Mouse (Mus musculus) right cerebral cortex, postnatal 10 days (tissue): Measurements from ENCODE around the gene C730034F03Rik.

ENCODE experiments used
- DNase-seq, 2 experiments: peaks; one replicate each; pipeline ENCODE4 v3.0.0; 2021; ENCODE audit warnings: low spot score in 2 of 2

Gene C730034F03Rik

DNA sequence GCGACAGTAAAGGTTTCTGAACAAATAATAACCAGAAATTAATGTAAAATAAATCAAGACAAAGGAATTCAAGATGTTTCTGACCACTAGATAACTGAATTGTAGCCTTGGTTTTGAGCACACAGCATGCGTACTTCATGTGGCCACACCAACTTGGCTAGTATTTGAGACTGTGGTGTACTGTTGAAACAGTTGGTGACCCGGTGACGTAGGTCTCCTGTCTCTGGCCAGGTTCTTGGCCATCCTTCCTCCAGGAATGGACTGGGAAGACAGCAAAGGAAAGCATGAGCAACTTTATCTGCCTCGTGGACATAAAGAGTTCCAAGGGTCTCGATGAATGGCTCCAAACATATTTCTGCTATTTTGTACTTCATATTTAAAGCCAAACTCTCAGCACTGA, 2.4 kb downstream of the C730034F03Rik start:
- no peak for DNase-seq

DNA sequence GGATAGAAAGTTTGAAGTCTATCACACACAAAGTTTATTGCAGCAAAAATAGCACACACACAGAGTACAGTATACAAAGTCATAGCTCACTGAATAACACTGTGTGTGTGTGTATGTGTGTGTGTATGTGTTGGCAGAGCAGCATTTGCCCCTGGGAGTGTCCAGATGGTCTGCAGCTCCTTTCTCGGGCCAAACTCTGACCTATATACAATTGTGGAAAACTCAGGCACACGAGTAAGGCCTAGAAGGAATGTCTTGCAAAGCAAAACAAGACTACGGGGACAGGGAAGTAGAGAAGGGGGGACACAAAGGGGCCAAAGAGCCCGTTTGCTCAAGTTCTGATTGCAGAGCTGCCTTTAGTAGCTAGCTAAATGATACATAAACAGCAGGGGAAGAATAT, 3.6 kb downstream of the C730034F03Rik start:
- no peak for DNase-seq

DNA sequence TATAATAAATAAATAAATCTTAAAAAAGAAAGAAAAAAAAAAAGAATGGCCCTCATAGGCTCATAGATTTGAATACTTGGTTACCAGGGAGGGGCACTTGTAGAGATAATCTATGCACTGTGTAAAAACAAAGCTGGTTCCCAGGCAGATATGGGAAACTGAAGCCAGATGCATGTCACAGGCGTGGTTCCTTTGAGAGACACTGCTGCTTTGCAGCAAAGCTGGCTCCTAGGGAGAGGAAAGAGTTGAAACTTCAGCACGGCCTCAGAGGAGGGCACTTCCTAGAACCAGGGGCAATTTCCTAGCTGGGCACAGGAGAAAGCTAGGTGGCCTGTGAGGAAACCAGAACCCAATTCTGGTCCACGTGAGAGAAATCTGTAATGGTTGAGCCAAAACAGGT, 4.7 kb downstream of the C730034F03Rik start:
- no peak for DNase-seq

DNA sequence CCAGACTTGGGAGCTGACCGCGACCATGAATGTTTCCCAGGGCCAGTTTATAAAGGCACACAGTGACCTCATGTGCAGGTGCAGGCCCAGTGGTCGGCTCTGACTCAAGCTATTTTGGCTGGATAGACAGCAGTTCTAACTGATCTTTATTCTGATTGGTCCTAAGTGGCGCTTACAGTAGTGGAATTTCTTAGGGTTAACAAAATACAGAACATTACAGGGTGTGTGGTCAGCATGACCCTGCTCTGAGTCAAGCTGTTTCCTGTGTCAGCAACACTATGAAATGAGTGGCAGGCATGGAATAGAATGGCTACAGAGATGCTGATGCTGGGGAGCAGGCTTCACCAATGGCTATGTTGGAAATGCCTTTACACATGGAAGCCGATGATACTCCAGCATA, 6.5 kb downstream of the C730034F03Rik start:
- DNase-seq = no peak

DNA sequence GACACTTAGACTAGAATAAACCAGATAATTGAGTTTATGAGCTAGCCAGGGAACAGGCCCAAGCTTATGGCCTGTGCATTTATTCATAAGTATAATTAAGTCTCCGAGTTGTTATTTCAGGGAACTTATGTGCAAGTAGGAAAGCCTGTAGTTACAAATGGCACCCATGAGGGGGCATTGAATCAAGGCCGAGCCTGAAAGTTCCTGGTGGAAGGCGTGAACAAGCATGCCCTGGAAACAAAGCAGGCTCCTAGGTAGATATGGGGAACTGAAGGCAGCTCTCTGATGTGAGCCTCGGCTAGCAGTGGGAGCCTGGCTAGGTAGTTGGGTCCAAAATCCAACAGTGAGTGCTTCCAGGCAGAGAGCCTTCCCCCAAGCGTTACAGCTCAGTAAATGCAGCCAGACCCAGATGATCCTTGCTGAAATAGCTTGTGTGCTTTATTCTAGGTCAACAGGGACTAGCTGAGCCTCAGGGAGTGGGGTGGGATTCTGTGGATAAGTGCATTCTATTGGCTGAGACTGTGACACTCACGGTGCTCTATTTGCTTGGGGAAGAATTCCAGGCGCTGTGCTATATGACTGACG, 13.2 kb downstream of the C730034F03Rik start:
- peak in 1 of 2 experiments; percentile 29 for DNase-seq

DNA sequence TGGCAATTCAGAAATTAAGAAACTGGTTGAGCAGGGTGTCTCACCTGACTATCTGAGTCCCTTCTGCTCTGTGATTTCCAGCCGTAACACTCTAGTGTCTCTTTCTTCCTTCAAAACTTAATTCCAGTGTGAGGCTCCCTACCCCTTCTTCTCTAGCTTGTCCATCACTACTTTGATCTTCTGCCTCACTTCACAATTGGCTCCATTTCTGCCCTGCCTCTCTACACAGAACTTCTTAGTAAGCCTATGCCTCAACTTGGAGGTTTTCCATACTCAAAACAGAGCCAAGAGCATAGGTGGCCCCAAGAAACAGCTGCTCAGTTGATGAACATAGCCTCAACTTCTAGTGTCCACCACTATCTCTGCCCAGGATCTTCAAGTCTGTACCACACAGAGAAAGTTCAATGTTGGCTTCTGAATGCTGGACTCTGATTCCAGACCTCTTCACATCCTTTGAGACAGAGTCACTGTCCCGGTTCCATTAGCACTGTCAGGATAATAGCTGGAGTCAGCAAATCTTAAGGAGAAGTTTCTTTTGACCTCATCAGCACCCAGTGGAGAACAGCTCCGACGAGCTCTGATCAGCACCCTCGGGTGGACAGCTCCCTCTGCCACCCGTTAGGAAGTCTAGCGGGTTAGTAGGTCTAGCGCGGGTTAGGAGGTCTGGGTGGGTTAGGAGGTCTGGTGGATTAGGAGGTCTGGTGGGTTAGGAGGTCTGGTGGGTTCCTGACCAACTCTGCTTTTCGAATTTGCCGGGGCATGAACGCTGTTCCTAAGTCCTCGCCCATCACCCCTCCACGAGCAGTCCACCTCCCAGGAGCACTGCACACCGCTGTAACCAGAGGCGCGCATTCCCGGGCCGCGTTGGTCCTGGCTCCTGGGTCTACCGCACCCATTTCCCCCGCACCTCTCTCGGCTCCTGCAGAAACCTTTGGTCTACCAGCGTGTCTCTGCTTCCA, 23.8 kb downstream of the C730034F03Rik start:
- DNase-seq = peak in 1 of 2 experiments; percentile 12

DNA sequence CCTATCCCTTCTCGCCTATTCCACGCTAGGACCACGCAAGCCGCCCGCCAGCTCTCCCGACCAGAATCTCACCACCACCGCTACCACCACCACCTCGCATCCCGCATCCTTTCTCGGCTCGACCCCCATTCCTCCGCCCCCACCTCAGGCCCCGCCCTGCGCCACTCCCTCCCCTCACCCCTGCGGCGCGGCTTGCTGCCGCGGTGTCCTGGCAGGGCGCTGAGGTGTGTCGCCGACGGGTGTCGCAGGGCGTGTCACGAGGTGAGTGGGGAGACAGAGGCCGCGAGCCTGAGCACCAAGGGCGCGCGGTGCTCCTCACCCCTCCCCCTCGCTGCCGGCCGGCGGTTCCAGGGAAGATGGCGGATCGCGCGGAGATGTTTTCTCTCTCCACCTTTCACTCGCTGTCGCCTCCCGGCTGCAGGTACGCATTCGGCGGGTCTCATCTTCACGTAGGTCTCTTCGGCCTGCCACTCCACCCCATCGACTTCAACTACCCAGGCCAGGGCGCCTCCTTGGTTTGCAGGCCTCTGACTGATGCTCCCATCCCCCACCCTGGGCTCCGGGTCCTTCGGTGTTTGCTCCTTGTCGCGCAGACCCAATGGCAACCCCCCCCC, 24.6 kb downstream of the C730034F03Rik start, which contains the start of gene Mapk8ip2:
Gene Mapk8ip2 (plus strand): TSS at position 49 of the 614 bp plus-strand sequence.
- DNase-seq = peak; percentile 77 to 79

DNA sequence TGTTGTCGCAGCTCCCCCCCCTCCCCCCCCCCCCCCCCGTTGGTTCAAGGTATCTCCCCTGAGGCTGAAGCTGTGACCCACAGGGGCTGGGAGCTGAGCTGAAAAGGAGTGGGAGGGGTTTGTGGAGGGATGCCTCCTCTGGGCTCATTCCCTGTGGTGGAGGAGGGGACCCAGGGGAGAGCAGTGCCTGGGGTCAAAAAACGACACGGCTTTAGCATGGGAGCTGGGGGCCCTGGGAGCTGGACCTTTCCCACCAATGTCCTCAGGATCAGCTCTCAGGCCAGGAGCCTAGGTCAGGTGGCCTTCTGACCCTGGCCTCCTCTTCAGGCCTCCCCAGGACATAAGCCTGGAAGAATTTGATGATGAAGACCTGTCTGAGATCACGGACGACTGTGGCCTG, 25.5 kb downstream of the C730034F03Rik start:
- peak in 1 of 2 experiments; percentile 39 for DNase-seq

DNA sequence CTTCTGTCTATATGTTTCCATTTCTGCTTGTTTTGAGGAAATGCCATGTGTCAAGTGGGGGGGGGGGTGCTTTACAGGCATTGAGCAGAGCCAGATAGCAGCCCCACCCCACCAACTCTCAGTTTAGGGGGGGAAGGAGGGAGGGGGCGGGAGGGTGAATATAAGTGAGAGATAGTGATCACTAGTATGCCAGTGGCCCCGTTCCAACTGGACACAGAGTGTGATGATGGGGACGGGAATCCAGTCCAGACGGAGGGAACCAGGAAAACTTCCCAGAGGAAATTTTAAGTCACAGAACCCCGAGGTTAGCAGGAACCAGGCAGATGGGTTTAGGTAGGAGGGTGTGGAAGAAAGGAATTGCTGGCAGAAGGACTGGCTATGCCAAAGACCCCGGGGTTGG, 26.3 kb downstream of the C730034F03Rik start:
- peak in 1 of 2 experiments; percentile 24 for DNase-seq

DNA sequence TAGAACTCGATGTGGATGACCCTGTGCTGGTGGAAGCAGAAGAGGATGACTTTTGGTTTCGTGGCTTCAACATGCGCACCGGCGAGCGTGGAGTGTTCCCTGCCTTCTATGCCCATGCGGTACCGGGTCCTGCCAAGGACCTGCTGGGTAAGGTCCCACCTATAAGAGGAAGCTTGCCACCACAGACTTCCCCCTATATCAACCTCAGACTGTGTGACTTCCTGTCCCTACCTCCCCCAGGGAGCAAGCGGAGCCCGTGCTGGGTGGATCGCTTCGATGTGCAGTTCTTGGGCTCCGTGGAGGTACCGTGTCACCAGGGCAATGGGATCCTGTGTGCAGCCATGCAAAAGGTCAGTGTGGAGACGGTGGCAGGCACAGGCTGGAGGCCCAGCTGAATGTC, 29.6 kb downstream of the C730034F03Rik start:
- DNase-seq = no peak

DNA sequence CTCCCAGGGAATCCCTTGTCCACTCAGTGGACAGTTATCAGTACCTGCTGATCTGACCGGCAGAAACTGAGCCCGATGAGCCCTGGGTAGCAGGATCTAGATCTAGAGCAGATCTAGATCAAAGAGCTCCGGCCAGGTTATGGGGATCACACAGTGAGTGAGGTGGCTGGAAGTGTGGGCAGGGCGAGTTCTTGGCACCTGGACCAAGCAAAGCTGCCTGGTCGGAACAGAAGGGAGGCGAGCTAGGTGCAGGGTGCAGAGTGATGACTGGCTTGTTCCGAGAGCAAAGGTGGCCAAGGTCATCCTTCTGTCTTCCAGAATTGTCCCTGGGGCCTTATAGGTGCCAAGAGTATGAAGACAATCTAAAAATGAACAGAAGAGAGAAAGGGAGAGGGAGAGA, 30.4 kb downstream of the C730034F03Rik start:
- DNase-seq = peak in 1 of 2 experiments; percentile 27

DNA sequence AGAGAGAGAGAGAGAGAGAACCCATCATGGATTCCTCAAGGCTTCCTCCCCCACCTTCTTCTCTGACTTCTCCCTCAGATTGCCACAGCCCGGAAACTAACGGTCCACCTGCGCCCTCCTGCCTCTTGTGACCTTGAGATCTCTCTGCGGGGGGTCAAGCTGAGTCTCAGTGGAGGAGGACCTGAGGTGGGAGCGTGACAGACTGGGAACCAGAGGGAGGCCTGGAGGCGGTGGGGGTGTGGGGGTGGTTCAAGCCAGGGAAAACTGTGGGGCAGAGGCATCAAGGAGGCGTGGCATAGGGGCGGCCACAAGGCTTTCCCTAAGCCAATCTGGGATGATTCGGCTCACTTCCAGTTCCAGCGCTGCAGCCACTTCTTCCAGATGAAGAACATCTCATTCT, 30.9 kb downstream of the C730034F03Rik start:
- peak in 1 of 2 experiments; percentile 25 for DNase-seq

DNA sequence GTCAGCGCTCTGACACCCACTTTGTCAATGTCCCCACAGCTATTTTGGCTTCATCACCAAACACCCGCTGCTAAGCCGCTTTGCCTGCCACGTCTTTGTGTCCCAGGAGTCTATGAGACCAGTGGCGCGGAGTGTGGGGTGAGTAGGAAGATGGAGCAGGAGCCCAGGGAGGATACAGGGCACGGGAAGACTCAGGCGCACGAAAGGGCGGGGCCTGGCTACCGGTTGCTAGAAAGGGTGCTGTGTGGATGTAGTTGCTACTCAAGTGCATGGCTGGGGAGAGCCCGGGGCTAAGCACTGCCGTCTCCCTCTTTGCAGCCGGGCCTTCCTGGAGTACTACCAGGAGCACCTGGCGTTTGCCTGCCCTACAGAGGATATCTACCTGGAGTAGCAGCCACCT, 31.9 kb downstream of the C730034F03Rik start:
- no peak for DNase-seq

DNA sequence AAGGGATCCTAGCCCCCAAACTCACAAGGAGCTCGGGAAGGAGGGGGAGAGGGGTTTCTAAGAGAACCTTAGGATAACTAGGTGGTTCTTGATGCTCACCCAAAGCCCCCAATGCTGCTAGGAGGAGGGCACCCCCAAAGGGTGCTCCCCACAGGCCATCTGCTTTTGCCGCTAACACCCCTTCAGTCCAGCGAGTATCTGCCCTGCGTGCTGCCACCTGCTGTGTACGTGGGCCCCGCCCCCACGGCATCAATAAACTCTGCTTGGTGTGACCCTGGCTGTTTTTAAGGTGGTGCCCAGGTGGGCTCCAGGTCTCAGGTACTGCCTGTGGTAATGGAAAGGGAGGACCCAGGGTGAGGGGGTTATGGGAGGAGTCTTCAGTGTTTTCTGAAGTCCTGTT, 32.8 kb downstream of the C730034F03Rik start:
- DNase-seq = peak in 1 of 2 experiments; percentile 27

DNA sequence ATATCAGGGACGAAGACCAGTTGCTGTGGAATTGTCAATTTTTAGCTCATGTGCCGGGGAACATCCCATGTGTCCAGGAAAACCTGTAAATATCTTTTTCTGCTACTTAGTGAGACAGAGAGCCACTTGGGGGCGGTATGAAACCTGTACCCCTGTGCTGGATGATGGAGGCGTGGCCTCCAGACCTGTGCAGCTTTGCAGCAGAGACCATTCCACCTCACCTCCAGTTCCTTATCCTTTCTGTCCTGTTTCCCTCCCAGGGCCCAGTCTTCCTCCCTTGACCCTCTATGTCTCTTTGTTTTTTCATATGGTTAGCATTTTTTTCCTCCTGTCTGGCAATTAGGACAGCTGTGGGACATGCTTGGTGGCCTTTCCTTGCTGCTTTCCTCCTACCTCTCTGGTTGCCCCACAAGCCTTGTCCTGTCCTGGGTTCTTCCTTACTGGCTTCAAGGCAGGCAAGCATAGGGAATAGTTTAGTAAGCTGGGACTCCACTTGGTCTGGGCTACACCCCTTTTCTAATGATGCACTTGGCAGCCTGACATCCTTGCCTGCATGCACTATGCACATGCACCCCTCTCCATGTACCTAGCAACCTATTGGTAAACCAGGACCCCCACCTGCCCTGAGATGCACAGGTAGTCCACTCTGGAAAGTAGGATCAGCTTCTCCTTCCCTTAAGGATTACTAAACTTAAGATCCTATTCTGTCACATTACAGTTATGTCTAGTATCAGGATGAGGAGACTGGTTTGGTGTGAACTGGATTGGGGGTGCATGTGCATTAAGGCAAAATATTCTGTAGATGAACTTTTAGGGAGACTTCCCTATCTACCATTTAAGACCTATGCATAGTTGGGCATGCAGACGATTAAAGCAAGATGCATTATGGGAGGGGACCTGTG, 34.2 kb downstream of the C730034F03Rik start:
- peak in 1 of 2 experiments; percentile 25 for DNase-seq

DNA sequence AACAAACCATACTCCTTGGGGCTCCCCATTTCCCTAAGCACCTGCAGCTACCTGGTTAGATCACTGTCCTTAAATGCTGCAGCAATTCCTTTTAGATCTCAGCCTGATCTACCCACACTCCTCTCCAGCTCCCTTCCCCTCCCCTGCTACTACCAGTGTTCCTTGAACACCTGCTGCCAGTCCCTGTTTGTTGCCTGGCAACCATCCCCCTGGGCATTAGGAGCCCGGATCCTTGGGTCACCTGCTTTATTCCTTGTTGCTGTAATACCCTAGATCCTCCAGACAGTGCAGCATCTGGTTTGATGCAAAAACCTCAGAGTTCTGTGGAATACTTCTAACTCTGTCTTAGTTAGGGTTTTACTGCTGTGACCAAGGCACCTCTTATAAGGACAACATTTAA, 35.7 kb downstream of the C730034F03Rik start:
- peak; percentile 39 to 60 for DNase-seq

DNA sequence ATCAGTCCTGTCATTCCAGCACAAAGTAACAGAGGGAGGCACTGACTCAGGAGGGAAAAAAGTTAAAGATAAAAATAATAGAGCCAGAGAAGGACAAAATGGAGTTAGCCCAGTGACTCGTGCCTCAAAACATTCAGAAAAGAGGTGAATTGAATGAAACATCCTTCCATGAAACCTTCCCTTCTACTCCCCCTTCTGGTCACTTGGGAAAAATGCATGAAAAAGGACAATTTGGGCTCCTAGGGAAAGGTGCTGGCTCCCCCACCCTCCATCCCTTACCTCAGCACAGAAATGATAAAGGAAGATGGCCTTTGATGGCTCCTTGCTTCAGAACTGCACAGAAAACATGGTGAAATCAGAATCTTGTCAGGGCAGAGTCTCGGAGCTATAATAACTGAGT, 39.2 kb downstream of the C730034F03Rik start:
- no peak for DNase-seq

DNA sequence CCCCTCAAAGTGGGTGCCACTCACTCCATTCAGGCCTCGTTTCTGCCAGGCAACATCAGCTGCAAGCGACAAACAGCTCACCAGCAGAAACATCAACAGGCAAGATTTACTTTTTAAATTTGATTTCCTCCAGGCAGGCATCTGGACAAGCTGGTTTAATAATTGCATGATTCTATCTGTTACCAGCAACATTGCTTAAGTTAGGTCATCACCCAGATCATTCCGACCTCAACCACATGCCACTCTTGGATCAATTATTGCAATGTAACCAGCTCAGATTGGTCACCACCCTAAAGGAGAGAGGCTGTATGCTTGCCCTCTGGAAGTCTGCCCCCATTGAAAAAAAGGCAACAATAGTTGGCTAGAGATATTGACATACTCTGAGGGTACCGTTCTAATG, 42.1 kb downstream of the C730034F03Rik start:
- no peak for DNase-seq

DNA sequence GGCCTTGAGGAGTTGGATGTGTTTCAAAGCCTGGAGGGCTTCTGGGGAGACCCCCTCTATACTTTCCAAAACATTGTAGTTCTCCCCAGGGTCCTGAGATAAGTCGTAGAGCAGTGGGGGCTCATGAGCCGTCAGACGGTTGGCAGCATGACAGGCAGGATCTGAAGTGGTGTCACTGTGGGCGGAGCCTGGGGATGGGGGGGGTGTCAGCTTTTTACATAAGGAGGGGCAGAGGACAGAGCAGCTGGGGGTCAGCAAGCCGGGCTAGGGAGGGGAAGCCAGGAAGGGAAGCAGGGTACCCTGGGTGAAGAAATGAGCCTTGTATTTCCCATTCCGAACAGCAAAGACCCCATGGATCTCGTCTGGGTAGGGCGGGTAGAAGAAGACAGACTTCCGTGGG, 44.0 kb downstream of the C730034F03Rik start:
- DNase-seq = peak in 1 of 2 experiments; percentile 24

DNA sequence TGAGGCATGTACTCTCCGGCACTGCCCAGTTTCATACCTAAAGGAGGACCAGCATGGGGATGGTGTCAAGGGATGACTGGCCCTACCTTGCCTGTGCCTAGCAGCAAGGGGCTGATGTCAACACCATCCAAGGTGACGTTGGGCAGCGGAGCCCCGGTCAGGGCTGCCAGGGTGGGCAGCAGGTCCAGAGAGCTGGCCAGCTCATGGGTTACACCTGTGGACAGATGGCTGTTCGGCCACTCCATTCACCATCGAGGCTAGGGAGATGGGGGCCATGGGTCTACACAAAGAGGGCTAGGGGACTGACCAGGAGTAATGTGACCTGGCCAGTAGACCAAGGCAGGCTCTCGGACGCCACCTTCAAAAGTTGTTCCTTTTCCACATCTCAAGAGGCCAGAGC, 44.5 kb downstream of the C730034F03Rik start:
- peak in 1 of 2 experiments; percentile 21 for DNase-seq

DNA sequence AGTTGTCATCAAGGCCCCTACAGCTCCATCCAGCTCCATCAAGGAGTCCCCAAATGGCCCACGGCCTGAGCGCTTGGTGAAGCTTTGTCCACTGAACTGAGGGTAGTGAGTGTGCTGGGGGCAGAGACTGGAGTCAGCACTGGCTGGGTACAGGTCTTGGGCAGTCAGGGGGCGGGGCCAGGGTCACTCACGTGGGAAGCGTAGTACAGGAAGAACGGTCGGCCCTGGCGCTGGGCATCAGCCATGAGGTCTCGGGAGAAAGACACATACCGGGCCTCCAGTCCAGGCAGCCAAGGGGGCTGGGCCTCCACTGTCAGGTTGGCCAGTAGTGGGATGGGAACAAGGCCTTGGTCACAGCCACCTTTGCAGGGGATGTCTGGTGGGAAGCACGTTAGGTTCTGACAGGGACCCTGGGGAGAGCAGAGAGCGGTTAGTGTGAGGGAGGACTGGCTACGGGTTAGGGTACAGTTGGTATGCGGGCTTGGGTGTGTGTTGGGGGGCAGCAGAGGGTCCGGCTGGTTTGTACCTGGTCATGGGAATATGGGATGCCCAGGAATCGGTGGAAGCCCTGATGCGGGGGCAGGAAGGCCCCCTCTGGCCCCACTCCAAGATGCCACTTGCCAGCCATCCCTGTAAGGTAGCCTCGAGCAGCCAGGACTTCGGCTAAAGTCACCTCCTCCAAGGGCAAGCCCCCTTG, 45.4 kb downstream of the C730034F03Rik start:
- peak in 1 of 2 experiments; percentile 45 for DNase-seq
